Comparison of ENCODE assay signal across 18 mouse cellular contexts in the genomic region with DNA sequence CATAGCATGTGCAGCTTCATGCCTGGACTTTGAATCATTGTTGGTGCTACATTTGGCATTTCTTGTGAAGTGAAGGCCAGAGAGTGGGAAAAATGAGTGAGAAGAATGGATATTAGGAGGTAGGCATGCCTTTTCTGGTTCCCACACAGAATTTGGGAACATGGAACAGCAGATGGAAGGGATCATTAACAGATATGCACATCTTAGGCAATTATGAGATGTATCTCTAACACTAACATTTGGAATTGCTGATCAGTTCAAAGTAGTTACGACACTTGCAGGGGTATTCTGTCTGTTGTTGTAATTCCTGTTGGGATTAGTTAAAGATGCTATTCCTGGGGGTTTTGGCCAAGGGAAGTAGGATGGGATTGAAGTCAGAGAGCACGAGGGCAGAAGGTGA.
"Had no signal": no experiment of that assay in that cellular context is flagged by ENCODE, and none has a peak within 500 bp of the region (broad histone marks: within the 10 kb centered on the region; RNA-seq: fewer than 3 reads in every experiment).

No protein-coding gene starts in this region.

- H3K4me2 ChIP-seq: liver, embryonic 12.5 days; lung, embryonic 15.5 days; midbrain, embryonic 12.5 days; neural tube, embryonic 13.5 days; neural tube, embryonic 15.5 days had no signal

- H3K9ac ChIP-seq: liver, embryonic 12.5 days; liver, embryonic 14.5 days; lung, embryonic 15.5 days; midbrain, embryonic 12.5 days; neural tube, embryonic 13.5 days; neural tube, embryonic 15.5 days had no signal

- H3K27me3 ChIP-seq: liver, embryonic 12.5 days; lung, embryonic 15.5 days; midbrain, embryonic 12.5 days had no signal

- H3K4me3 ChIP-seq: liver, embryonic 12.5 days; lung, embryonic 15.5 days; midbrain, embryonic 10.5 days; midbrain, embryonic 12.5 days; myocyte; neural tube, embryonic 13.5 days; neural tube, embryonic 15.5 days had no signal

- H3K4me1 ChIP-seq: liver, embryonic 12.5 days; lung, embryonic 15.5 days; midbrain, embryonic 10.5 days; midbrain, embryonic 12.5 days; neural tube, embryonic 13.5 days; neural tube, embryonic 15.5 days had no signal

- H3K36me3 ChIP-seq: liver, embryonic 12.5 days; lung, embryonic 15.5 days; midbrain, embryonic 10.5 days; midbrain, embryonic 12.5 days; neural tube, embryonic 13.5 days; neural tube, embryonic 15.5 days had no signal

- H3K27ac ChIP-seq: liver, embryonic 12.5 days; liver, embryonic 14.5 days; lung, embryonic 15.5 days; midbrain, embryonic 10.5 days; midbrain, embryonic 12.5 days; neural tube, embryonic 13.5 days; neural tube, embryonic 15.5 days had no signal

- H3K9me3 ChIP-seq: liver, embryonic 12.5 days; lung, embryonic 15.5 days; midbrain, embryonic 10.5 days; midbrain, embryonic 12.5 days; neural tube, embryonic 13.5 days; neural tube, embryonic 15.5 days had no signal

- DNase-seq: midbrain, embryonic 14.5 days; retina, postnatal 1 day; right cerebral cortex, adult 18-20 months; right cerebral cortex, postnatal 25 days; right cerebral cortex, postnatal 4 days; spleen, adult 18-20 months; thymus, adult 18-20 months; thymus, postnatal 14 days; thymus, postnatal 36 days had no signal

- ATAC-seq: liver, embryonic 12.5 days; midbrain, embryonic 16.5 days had no signal
